Mouse (Mus musculus): ENCODE measurements around the gene Stpg3.

DNA sequence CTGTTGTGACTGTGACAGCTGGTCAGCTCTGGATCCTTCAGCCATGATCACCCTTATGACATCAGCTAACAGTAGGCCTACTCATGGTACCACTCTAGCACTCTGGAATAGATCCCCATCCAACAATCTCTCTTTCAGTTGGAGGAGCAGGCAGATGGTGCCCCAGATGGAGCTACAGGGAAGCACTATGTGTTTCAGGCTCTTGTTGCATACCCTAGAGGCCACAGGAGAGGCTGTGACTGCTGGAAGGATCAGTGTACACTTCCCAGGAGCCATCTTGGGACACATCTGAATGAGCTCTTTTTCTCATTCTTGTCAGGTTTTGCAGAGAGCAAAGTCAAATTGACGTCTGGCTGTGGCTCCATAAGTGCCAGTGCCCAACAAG, 42.7 kb downstream of the Stpg3 start:
- TF ChIP-seq POLR2A (IDR thresholded peaks at IDR 0.05; ENCODE audit: extremely low read depth, insufficient read depth, low read length): no peak
- TF ChIP-seq CTCF (IDR thresholded peaks at IDR 0.05; ENCODE audit: extremely low read depth, insufficient read depth, low read length): no peak

Data from cortical plate, adult 2 months (tissue).